Mouse (Mus musculus): ENCODE data around the gene Stmn1.
"Not testable (repeated sequence)": the region's sequence is repeated elsewhere in the genome, so short reads cannot be mapped to it uniquely, and the experiment has no call there.

The Stmn1 gene

GRCm38 (mm10) chr4:134489986-134490665, 22.0 kb downstream of the Stmn1 start:
- DNase-seq: no peak

- no peak for DNase-seq
Measured at GRCm38 (mm10) chr4:134491716-134492115, 23.6 kb downstream of the Stmn1 start.

GRCm38 (mm10) chr4:134494161-134494560, 26.0 kb downstream of the Stmn1 start:
- not testable (repeated sequence) for DNase-seq

GRCm38 (mm10) chr4:134494780-134495545, 26.8 kb downstream of the Stmn1 start:
- no peak for DNase-seq

GRCm38 (mm10) chr4:134495546-134495923, 27.4 kb downstream of the Stmn1 start:
- DNase-seq: no peak

- peak; percentile 82 to 86 for DNase-seq
Measured at GRCm38 (mm10) chr4:134496595-134497210, 28.6 kb downstream of the Stmn1 start, which contains the start of gene Paqr7. Gene Paqr7 (plus strand): TSS chr4:134496697.

- no peak for DNase-seq
Measured at GRCm38 (mm10) chr4:134497223-134497622, 29.1 kb downstream of the Stmn1 start.

- DNase-seq: no peak
Measured at GRCm38 (mm10) chr4:134497986-134498731, 30.0 kb downstream of the Stmn1 start.

- DNase-seq: not testable (repeated sequence)
Measured at GRCm38 (mm10) chr4:134498983-134499382, 30.9 kb downstream of the Stmn1 start.

GRCm38 (mm10) chr4:134501095-134501494, 33.0 kb downstream of the Stmn1 start:
- DNase-seq: no peak

GRCm38 (mm10) chr4:134503686-134504357, 35.7 kb downstream of the Stmn1 start:
- DNase-seq: no peak

- no peak for DNase-seq
Measured at GRCm38 (mm10) chr4:134505303-134505789, 37.2 kb downstream of the Stmn1 start.

- no peak for DNase-seq
Measured at GRCm38 (mm10) chr4:134505966-134506594, 38.0 kb downstream of the Stmn1 start.

GRCm38 (mm10) chr4:134506713-134507112, 38.6 kb downstream of the Stmn1 start:
- no peak for DNase-seq

GRCm38 (mm10) chr4:134510396-134510795, 42.3 kb downstream of the Stmn1 start:
- DNase-seq: no peak

GRCm38 (mm10) chr4:134510845-134511411, 42.8 kb downstream of the Stmn1 start, which contains the start of gene Aunip:
Gene Aunip (plus strand): TSS chr4:134510999.
- DNase-seq: peak; percentile 82 to 90

- no peak for DNase-seq
Measured at GRCm38 (mm10) chr4:134511730-134512129, 43.6 kb downstream of the Stmn1 start.

- DNase-seq: no peak
Measured at GRCm38 (mm10) chr4:134512798-134513197, 44.7 kb downstream of the Stmn1 start.

GRCm38 (mm10) chr4:134514309-134514930, 46.3 kb downstream of the Stmn1 start:
- no peak for DNase-seq

- no peak for DNase-seq
Measured at GRCm38 (mm10) chr4:134515614-134516013, 47.5 kb downstream of the Stmn1 start.

- no peak for DNase-seq
Measured at GRCm38 (mm10) chr4:134516981-134517380, 48.9 kb downstream of the Stmn1 start.
